Mouse (Mus musculus) thymus, postnatal 25 days (tissue): ENCODE results near the gene Alyref2.
A peak's percentile ranks its signal among the peaks of the same experiment; 100 is the strongest.
"Not testable (repeated sequence)": the region's sequence is repeated elsewhere in the genome, so short reads cannot be mapped to it uniquely, and the experiment has no call there.

Experiments
- DNase-seq: peaks from one replicate; pipeline ENCODE4 v3.0.0; 2022

Alyref2 gene

GRCm38 (mm10) chr1:171503250-171503591, at the start of gene Alyref2:
Alyref2 (plus strand) TSS chr1:171503478.
- DNase-seq = peak; percentile 93

- no peak for DNase-seq
Measured at GRCm38 (mm10) chr1:171454926-171455325, 48.4 kb upstream of the Alyref2 start.

GRCm38 (mm10) chr1:171457568-171457967, 45.7 kb upstream of the Alyref2 start:
- DNase-seq = no peak

- DNase-seq = no peak
Measured at GRCm38 (mm10) chr1:171459791-171460190, 43.5 kb upstream of the Alyref2 start.

GRCm38 (mm10) chr1:171460551-171461503, 42.5 kb upstream of the Alyref2 start:
- DNase-seq = no peak

- DNase-seq = no peak
Measured at GRCm38 (mm10) chr1:171463133-171463532, 40.1 kb upstream of the Alyref2 start.

- DNase-seq = no peak
Measured at GRCm38 (mm10) chr1:171465749-171466412, 37.4 kb upstream of the Alyref2 start.

- no peak for DNase-seq
Measured at GRCm38 (mm10) chr1:171466565-171466964, 36.7 kb upstream of the Alyref2 start.

GRCm38 (mm10) chr1:171469678-171470077, 33.6 kb upstream of the Alyref2 start:
- no peak for DNase-seq

- DNase-seq = peak; percentile 61
Measured at GRCm38 (mm10) chr1:171470371-171470871, 32.9 kb upstream of the Alyref2 start.

GRCm38 (mm10) chr1:171470896-171471295, 32.4 kb upstream of the Alyref2 start:
- DNase-seq = no peak

GRCm38 (mm10) chr1:171471452-171471851, 31.8 kb upstream of the Alyref2 start:
- no peak for DNase-seq

- not testable (repeated sequence) for DNase-seq
Measured at GRCm38 (mm10) chr1:171471941-171472340, 31.3 kb upstream of the Alyref2 start.

- no peak for DNase-seq
Measured at GRCm38 (mm10) chr1:171473506-171473905, 29.8 kb upstream of the Alyref2 start.

- no peak for DNase-seq
Measured at GRCm38 (mm10) chr1:171473920-171474640, 29.2 kb upstream of the Alyref2 start.

GRCm38 (mm10) chr1:171477123-171477522, 26.2 kb upstream of the Alyref2 start:
- no peak for DNase-seq

GRCm38 (mm10) chr1:171477758-171478545, 25.3 kb upstream of the Alyref2 start:
- DNase-seq = peak; percentile 54

GRCm38 (mm10) chr1:171478968-171479367, 24.3 kb upstream of the Alyref2 start:
- peak; percentile 69 for DNase-seq

GRCm38 (mm10) chr1:171494241-171494640, 9.0 kb upstream of the Alyref2 start:
- DNase-seq = no peak

- no peak for DNase-seq
Measured at GRCm38 (mm10) chr1:171495371-171495770, 7.9 kb upstream of the Alyref2 start.

GRCm38 (mm10) chr1:171499856-171500255, 3.4 kb upstream of the Alyref2 start:
- no peak for DNase-seq

- DNase-seq = no peak
Measured at GRCm38 (mm10) chr1:171501016-171501610, 2.2 kb upstream of the Alyref2 start.
